Mouse (Mus musculus): ENCODE data around the gene Gm10487. TPM values are rescaled to one million over a fixed set of nuclear protein-coding genes. Genes with fewer than 3 reads are reported as not detected.
"Not testable (repeated sequence)": the region's sequence is repeated elsewhere in the genome, so short reads cannot be mapped to it uniquely, and the experiment has no call there.

Gene Gm10487
- not detected in 2 replicates for polyA plus RNA-seq (2012; rRNA removed)

DNA sequence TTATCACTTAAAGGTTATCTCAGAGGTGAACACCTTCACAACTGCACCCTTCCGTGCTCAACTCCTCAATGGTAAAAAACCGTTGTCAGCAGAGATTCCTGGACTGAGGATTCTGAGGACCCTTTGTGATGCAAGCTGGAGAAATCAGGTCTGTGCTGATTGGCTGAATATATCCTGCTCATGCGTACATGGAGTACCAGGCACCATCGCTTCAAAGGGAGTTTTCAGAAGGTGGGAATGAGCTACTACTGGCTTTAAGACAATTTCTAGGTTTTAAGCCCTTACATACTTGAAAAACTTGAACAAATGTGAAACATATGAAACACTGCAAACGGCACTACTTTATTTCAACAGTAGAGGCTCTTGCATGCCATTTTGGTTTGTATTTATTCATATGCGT lies at the start of gene Gm10487:
TSS of gene Gm10487 (minus strand) at position 101 of the 400 bp plus-strand sequence.
- H3K4me1 ChIP-seq (replicated peaks; ENCODE audit: control insufficient read depth, insufficient read depth, low read length); H3K4me3 ChIP-seq (ENCODE audit: control insufficient read depth, insufficient read depth, low read length); H3K36me3 ChIP-seq (ENCODE audit: control insufficient read depth, insufficient read depth, low read length); H3K27me3 ChIP-seq (ENCODE audit: control insufficient read depth, insufficient read depth, low read length); DNase-seq; H3K27ac ChIP-seq (ENCODE audit: control insufficient read depth, insufficient read depth, low read length): not testable (repeated sequence)
- no CpG with 5 or more reads among the region's 6 CpGs for WGBS

Data from thymus, adult 2 months (tissue).